Mouse (Mus musculus) MEL (cell line): ENCODE data around the gene Lrrc29. TPM values are rescaled to one million over a fixed set of nuclear protein-coding genes. Genes with fewer than 3 reads are reported as not detected.

Source experiments
- DNase-seq: peaks from one replicate; pipeline ENCODE4 v3.0.0; 2011; ENCODE audit warnings: low read depth, low spot score
- H3K27ac ChIP-seq: 2 replicates; pipeline ENCODE4 v1.5.1; 2012; ENCODE audit warnings: low read depth, mild to moderate bottlenecking, control low read depth, low read length, moderate library complexity; ENCODE audit not compliant: control insufficient read depth
- H3K27me3 ChIP-seq, 2 experiments: fragments of 150-350 bp in 1 of 2; sonication (generic) in 1 of 2; 2 replicates each; pipeline ENCODE4 v1.6.1; 2012; ENCODE audit warnings: low read length in 2 of 2, mild to moderate bottlenecking in 2 of 2, improper control_type of control experiment in 1 of 2, moderate library complexity in 1 of 2; ENCODE audit not compliant: insufficient read depth in 2 of 2, control insufficient read depth in 1 of 2
- H3K36me3 ChIP-seq, 2 experiments: 2 replicates each; pipeline ENCODE4 v1.6.1; 2012 to 2014; ENCODE audit warnings: low read length in 2 of 2, improper control_type of control experiment in 1 of 2, inconsistent platforms in 1 of 2, mild to moderate bottlenecking in 1 of 2; ENCODE audit not compliant: insufficient read depth in 2 of 2, control insufficient read depth in 1 of 2
- H3K4me1 ChIP-seq, 2 experiments: fragments of 150-350 bp in 1 of 2; sonication (generic) in 1 of 2; 2 replicates each; pipeline ENCODE4 v1.6.1; 2012; ENCODE audit warnings: low read length in 2 of 2, improper control_type of control experiment in 1 of 2, mild to moderate bottlenecking in 1 of 2; ENCODE audit not compliant: insufficient read depth in 2 of 2, control insufficient read depth in 1 of 2
- H3K4me3 ChIP-seq, 2 experiments: fragments of 150-350 bp in 1 of 2; sonication (generic) in 1 of 2; 2 replicates each; pipeline ENCODE4 v1.5.1; 2012; ENCODE audit warnings: low read depth in 2 of 2, low read length in 2 of 2, mild to moderate bottlenecking in 2 of 2, moderate library complexity in 2 of 2, control low read depth in 1 of 2, improper control_type of control experiment in 1 of 2; ENCODE audit not compliant: control insufficient read depth in 1 of 2, insufficient read depth in 1 of 2
- H3K79me2 ChIP-seq: 2 replicates; pipeline ENCODE4 v1.6.1; 2012; ENCODE audit warnings: mild to moderate bottlenecking, low read length, moderate library complexity; ENCODE audit not compliant: control insufficient read depth, poor library complexity, insufficient read depth
- H3K9ac ChIP-seq: 2 replicates; pipeline ENCODE4 v1.6.1; 2012; ENCODE audit warnings: low read depth, mild to moderate bottlenecking, control low read depth, low read length, moderate library complexity; ENCODE audit not compliant: control insufficient read depth, poor library complexity, severe bottlenecking
- H3K9me3 ChIP-seq: fragments of 150-350 bp; sonication (generic); replicated peaks from 2 replicates; pipeline ENCODE4 v1.6.1; 2012; ENCODE audit warnings: mild to moderate bottlenecking, low read length, improper control_type of control experiment, moderate library complexity; ENCODE audit not compliant: insufficient read depth
- BHLHE40 ChIP-seq: IDR thresholded peaks from 2 replicates; pipeline ENCODE4 v1.6.1; 2012; ENCODE audit warnings: low read depth, mild to moderate bottlenecking, inconsistent platforms, low read length, improper control_type of control experiment, borderline replicate concordance
- CHD1 ChIP-seq: IDR thresholded peaks from 2 replicates; pipeline ENCODE4 v1.6.1; 2012; ENCODE audit warnings: low read depth, mild to moderate bottlenecking, inconsistent platforms, low read length, improper control_type of control experiment
- CTCF ChIP-seq, 3 experiments: IDR thresholded peaks in 2 of 3; conservative IDR thresholded peaks in 1 of 3; 2 replicates each; pipeline ENCODE4 v1.5.1; 2011 to 2012; ENCODE audit warnings: low read length in 3 of 3, low read depth in 2 of 3, mild to moderate bottlenecking in 2 of 3, improper control_type of control experiment in 1 of 3, inconsistent platforms in 1 of 3, mixed read lengths in 1 of 3, moderate library complexity in 1 of 3; ENCODE audit not compliant: control insufficient read depth in 1 of 3, insufficient read depth in 1 of 3, poor library complexity in 1 of 3, severe bottlenecking in 1 of 3
- EP300 ChIP-seq, 2 experiments: IDR thresholded peaks; 2 replicates each; pipeline ENCODE4 v1.6.1; 2011; ENCODE audit warnings: improper control_type of control experiment in 2 of 2, low read length in 2 of 2, low read depth in 1 of 2, mild to moderate bottlenecking in 1 of 2
- ETS1 ChIP-seq: IDR thresholded peaks from 2 replicates; pipeline ENCODE4 v1.6.1; 2012; ENCODE audit warnings: low read depth, mild to moderate bottlenecking, inconsistent platforms, low read length, improper control_type of control experiment, moderate library complexity
- MAFK ChIP-seq: IDR thresholded peaks from 2 replicates; pipeline ENCODE4 v1.6.1; 2011; ENCODE audit warnings: low read depth, mild to moderate bottlenecking, low read length, improper control_type of control experiment, borderline replicate concordance
- MAX ChIP-seq: IDR thresholded peaks from 2 replicates; pipeline ENCODE4 v1.6.1; 2011; ENCODE audit warnings: low read length, improper control_type of control experiment
- MAZ ChIP-seq: IDR thresholded peaks from 2 replicates; pipeline ENCODE4 v1.6.1; 2012; ENCODE audit warnings: low read depth, mild to moderate bottlenecking, inconsistent platforms, low read length, improper control_type of control experiment
- MYB ChIP-seq: IDR thresholded peaks from 2 replicates; pipeline ENCODE4 v1.6.1; 2011; ENCODE audit warnings: mild to moderate bottlenecking, low read depth, low read length, improper control_type of control experiment
- NRF1 ChIP-seq: IDR thresholded peaks from 2 replicates; pipeline ENCODE4 v1.6.1; 2014; ENCODE audit warnings: low read depth, mild to moderate bottlenecking, inconsistent platforms, low read length, improper control_type of control experiment, moderate library complexity; ENCODE audit not compliant: poor library complexity, insufficient read depth, severe bottlenecking
- POLR2A ChIP-seq, 2 experiments: IDR thresholded peaks; 2 replicates each; pipeline ENCODE4 v1.6.1; 2011 to 2012; ENCODE audit warnings: low read length in 2 of 2, mild to moderate bottlenecking in 2 of 2, control low read depth in 1 of 2, improper control_type of control experiment in 1 of 2, low read depth in 1 of 2, moderate library complexity in 1 of 2; ENCODE audit not compliant: control insufficient read depth in 1 of 2, insufficient read depth in 1 of 2, poor library complexity in 1 of 2
- POLR2AphosphoS2 ChIP-seq: IDR thresholded peaks from 2 replicates; pipeline ENCODE4 v1.6.1; 2011; ENCODE audit warnings: low read length, improper control_type of control experiment
- SMC3 ChIP-seq: IDR thresholded peaks from 2 replicates; pipeline ENCODE4 v1.6.1; 2011; ENCODE audit warnings: low read depth, low read length, improper control_type of control experiment
- TAL1 ChIP-seq: IDR thresholded peaks from 2 replicates; pipeline ENCODE4 v1.6.1; 2012; ENCODE audit warnings: mild to moderate bottlenecking, inconsistent platforms, low read length, moderate library complexity, mixed read lengths
- TBP ChIP-seq: IDR thresholded peaks from 2 replicates; pipeline ENCODE4 v1.8.0; 2011; ENCODE audit warnings: low read depth, low read length, improper control_type of control experiment
- ZMIZ1 ChIP-seq: IDR thresholded peaks from 2 replicates; pipeline ENCODE4 v1.6.1; 2012; ENCODE audit warnings: low read depth, mild to moderate bottlenecking, inconsistent platforms, low read length, improper control_type of control experiment, moderate library complexity
- ZNF384 ChIP-seq: IDR thresholded peaks from 2 replicates; pipeline ENCODE4 v1.6.1; 2012; ENCODE audit warnings: low read depth, mild to moderate bottlenecking, inconsistent platforms, low read length, improper control_type of control experiment
- polyA plus RNA-seq, 2 experiments: library from polyadenylated mRNA; stranded (reverse) in 1 of 2; unstranded in 1 of 2; fragments of >175 nt in 1 of 2; fragments of >200 nt in 1 of 2; gene quantifications; 2 replicates each; pipeline versions ENCODE4 v1.2.1 to v1.2.4; 2012; ENCODE audit warnings: low replicate concordance in 2 of 2, low read depth in 1 of 2; ENCODE audit not compliant: insufficient read length in 2 of 2, insufficient read depth in 1 of 2, missing spikeins in 1 of 2
- total RNA-seq: library from RNA; depleted of rRNA; stranded (reverse); fragments of 300-350 nt; gene quantifications from 2 replicates; pipeline ENCODE4 v1.2.3, GENCODE M21; 2012

The Lrrc29 gene
- total and polyA plus RNA-seq, 3 experiments = 2.6 to 6.1 TPM; not detected in 1

DNA sequence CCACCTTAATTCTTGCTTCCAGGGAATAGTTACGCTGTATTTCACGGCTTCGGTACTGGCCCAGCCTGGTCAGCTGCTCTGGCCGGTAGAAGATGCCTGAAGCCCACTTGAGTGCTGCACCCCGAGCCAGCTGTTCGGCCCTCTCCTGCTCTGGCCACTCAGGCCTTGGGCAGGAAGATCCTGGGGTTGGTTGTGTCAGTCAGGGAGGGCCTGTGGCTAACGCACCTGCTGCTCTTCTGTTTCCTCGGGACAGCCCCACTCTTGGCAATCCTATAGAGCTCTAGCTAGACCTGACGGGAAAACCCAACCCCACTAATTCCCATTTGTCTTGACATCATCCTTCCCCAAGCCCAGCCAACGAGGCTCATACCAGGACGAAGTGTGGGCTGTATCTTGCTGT is 30.8 kb downstream of the Lrrc29 start:
- Histone ChIP-seq H3K79me2 (peaks cover 26% of the 10 kb centered on the region), H3K4me1 (peaks cover 9 to 21% of the 10 kb centered on the region in 2 experiments), H3K27me3 (no peaks in the 10 kb centered on the region), H3K4me3 (no peak overlapping the region), H3K9me3 (no peaks in the 10 kb centered on the region), H3K27ac (no peak overlapping the region), H3K9ac (no peak overlapping the region), H3K36me3 (peaks cover under 1 to 13% of the 10 kb centered on the region in 2 experiments)
- TF ChIP-seq TAL1 (no peak), MAX (no peak), MAZ (no peak), NRF1 (no peak), ZMIZ1 (no peak)
- DNase-seq = no peak

DNA sequence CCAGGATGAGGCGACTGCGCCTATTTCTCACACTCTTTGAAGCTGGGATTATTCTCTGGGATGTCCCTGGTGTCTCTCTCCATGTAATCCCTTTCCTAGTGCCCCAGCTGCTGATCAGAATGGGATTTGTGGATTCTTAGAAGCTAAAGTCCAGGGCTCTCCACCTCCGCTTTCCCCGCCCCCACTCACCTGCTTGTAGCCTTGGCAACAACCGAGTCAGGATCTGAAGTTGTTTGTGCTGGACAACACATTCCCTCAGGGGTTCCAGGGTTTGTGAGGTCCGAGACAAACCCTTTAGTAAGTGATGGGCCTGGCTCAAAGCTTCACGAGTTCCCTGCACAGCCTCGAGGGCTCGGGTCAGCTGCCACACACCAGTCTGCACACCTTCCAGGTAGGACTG is 31.3 kb downstream of the Lrrc29 start:
- no peak overlapping the region for H3K27ac ChIP-seq
- H3K9ac ChIP-seq = no peak overlapping the region
- no peak overlapping the region for H3K4me3 ChIP-seq
- DNase-seq = no peak
- no peaks in the 10 kb centered on the region for H3K9me3 ChIP-seq
- H3K79me2 ChIP-seq = peaks cover 22% of the 10 kb centered on the region
- no peaks in the 10 kb centered on the region for H3K27me3 ChIP-seq
- TF ChIP-seq ZMIZ1 (no peak), ZNF384 (no peak), TBP (no peak), MAZ (no peak), CHD1 (no peak), POLR2AphosphoS2 (no peak), MAX (no peak), EP300 (IDR thresholded peaks at IDR 0.05; ENCODE audit: low read depth in 1 of 2, low read length in 2 of 2) (no peak), ETS1 (no peak), SMC3 (no peak), MAFK (no peak), CTCF (IDR thresholded peaks at IDR 0.05 in 2 of 3, conservative IDR thresholded peaks at IDR 0.05 in 1 of 3; ENCODE audit: control insufficient read depth in 1 of 3, insufficient read depth in 1 of 3, low read depth in 2 of 3, low read length in 3 of 3, poor library complexity in 1 of 3, severe bottlenecking in 1 of 3) (no peak), POLR2A (IDR thresholded peaks at IDR 0.05; ENCODE audit: control insufficient read depth in 1 of 2, insufficient read depth in 1 of 2, low read depth in 1 of 2, low read length in 2 of 2, poor library complexity in 1 of 2) (no peak), MYB (no peak), BHLHE40 (no peak), TAL1 (no peak)
- H3K36me3 ChIP-seq = peaks cover 0 to 10% of the 10 kb centered on the region in 2 experiments; a peak in 3 of 4 replicates
- H3K4me1 ChIP-seq = peaks cover 5 to 22% of the 10 kb centered on the region in 2 experiments
